Mouse (Mus musculus) E14TG2a.4 (cell line): ENCODE measurements around the gene Tcf7l2.

Experiments
- CTCF ChIP-seq: conservative IDR thresholded peaks from 2 replicates; pipeline ENCODE4 v1.5.1; 2014; ENCODE audit warnings: low read length
- NANOG ChIP-seq: IDR thresholded peaks from 2 replicates; pipeline ENCODE4 v1.6.1; 2014; ENCODE audit warnings: borderline replicate concordance, low read length, mixed read lengths
- POU5F1 ChIP-seq: IDR thresholded peaks from 2 replicates; pipeline ENCODE4 v1.6.1; 2014; ENCODE audit warnings: low read length, borderline replicate concordance

DNA sequence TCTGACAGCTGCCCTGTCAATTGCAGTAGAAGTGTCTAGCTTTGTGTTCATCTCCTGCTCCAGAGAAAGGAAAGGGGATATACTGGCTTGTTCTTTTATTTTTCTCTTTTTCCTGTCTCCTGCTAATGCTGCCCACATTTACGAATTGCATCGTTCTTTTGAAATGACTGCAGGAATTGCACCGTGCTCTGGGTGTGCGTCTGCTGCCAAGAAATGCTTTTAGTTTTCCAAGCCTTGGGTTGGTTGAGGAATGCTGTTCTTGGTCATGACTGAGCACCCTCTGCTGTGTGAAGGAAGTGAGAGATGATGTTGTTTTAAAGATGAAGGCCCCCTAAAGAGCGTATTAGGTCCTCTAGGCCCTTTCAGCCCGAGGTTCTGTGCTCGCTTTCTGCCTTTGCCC lies 75.4 kb downstream of the Tcf7l2 start:
- TF ChIP-seq CTCF (no peak), POU5F1 (no peak), NANOG (no peak)
